Mouse (Mus musculus): ENCODE measurements at regions not wholly inside any gene's neighbourhood (a gene's known extent, or its start where the extent isn't known, plus 50 kb on each side); places are given as distances from the start of the nearest gene placed in this dataset.
A peak's percentile ranks its signal among the peaks of the same experiment; 100 is the strongest.

DNA sequence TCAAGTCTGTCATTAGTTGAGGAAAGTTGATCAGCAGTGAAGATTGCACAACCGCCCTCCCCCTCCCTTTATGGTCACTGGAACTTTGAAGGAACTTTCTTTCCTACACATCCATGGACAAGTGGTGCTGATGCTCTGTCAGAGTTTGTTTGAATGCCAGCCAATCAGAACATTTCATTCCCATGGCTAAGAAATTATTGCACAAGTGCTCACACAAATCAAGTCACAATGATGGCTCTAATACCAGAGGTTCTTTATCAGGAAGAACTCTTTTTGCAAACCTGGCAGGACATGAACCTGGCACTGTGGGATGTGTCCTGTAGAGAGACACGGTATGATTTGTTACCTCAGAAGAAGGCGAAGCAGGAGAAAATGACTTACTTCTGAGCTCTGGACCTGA, 54.3 kb upstream of the Spry2 start:
- Histone ChIP-seq H3K9ac (replicated peaks; ENCODE audit: low read length) (no peak overlapping the region), H3K27ac (no peak overlapping the region), H3K4me1 (ENCODE audit: insufficient read depth, low read length) (no peaks in the 10 kb centered on the region), H3K36me3 (ENCODE audit: insufficient read depth, low read length) (no peaks in the 10 kb centered on the region), H3K9me3 (ENCODE audit: low read length) (no peaks in the 10 kb centered on the region), H3K27me3 (ENCODE audit: insufficient read depth, low read length) (no peaks in the 10 kb centered on the region), H3K4me2 (ENCODE audit: low read depth, low read length) (no peak overlapping the region), H3K4me3 (ENCODE audit: low read length) (no peak overlapping the region)
- WGBS, result 92% methylated on average over 3 of the region's 3 CpGs
- no peak for DNase-seq (ENCODE audit: low spot score)
- no peak for ATAC-seq
- TF ChIP-seq CTCF (IDR thresholded peaks at IDR 0.05; ENCODE audit: low read depth), result no peak

DNA sequence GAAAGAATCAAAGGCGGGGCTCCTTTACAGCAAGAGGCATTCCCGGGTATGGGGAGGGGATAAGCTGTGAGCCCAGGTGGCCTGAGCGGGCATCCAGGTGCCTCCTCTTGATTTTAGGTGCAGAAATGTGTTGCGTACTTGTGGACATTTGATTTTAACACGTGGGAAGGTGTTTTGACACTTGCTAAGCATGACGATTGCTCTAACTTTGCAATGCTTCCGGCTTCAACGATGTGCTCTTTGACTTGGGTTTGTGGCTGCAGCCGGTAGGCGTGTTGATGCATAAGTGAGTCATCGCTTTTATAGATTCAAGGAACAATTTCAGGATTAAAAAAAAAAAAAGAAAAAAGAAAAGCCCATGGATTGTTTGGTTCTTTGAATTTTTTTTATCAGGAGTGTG, 58.5 kb upstream of the Spry2 start:
- WGBS, result 94% methylated on average over 11 of the region's 11 CpGs
- H3K27ac ChIP-seq, result no peak overlapping the region
- ATAC-seq (no peak), DNase-seq (ENCODE audit: low spot score) (no peak)
- H3K4me1 ChIP-seq (ENCODE audit: insufficient read depth, low read length), result no peaks in the 10 kb centered on the region
- H3K4me2 ChIP-seq (ENCODE audit: low read depth, low read length), result no peak overlapping the region
- TF ChIP-seq CTCF (IDR thresholded peaks at IDR 0.05; ENCODE audit: low read depth), result no peak
- no peaks in the 10 kb centered on the region for H3K27me3 ChIP-seq (ENCODE audit: insufficient read depth, low read length)
- H3K9me3 ChIP-seq (ENCODE audit: low read length), result no peaks in the 10 kb centered on the region
- no peaks in the 10 kb centered on the region for H3K36me3 ChIP-seq (ENCODE audit: insufficient read depth, low read length)
- no peak overlapping the region for H3K4me3 ChIP-seq (ENCODE audit: low read length)
- H3K9ac ChIP-seq (replicated peaks; ENCODE audit: low read length), result no peak overlapping the region

GRCm38 (mm10) chr14:105956796-105957195, 60.2 kb upstream of the Spry2 start:
- Histone ChIP-seq H3K9me3 (ENCODE audit: low read length) (no peaks in the 10 kb centered on the region), H3K9ac (replicated peaks; ENCODE audit: low read length) (no peak overlapping the region), H3K27me3 (ENCODE audit: insufficient read depth, low read length) (no peaks in the 10 kb centered on the region), H3K4me3 (ENCODE audit: low read length) (no peak overlapping the region), H3K4me1 (ENCODE audit: insufficient read depth, low read length) (no peaks in the 10 kb centered on the region), H3K4me2 (ENCODE audit: low read depth, low read length) (no peak overlapping the region), H3K36me3 (ENCODE audit: insufficient read depth, low read length) (no peaks in the 10 kb centered on the region), H3K27ac (no peak overlapping the region)
- no peak for TF ChIP-seq CTCF (IDR thresholded peaks at IDR 0.05; ENCODE audit: low read depth)
- WGBS, result 67% methylated on average over 4 of the region's 4 CpGs
- DNase-seq (ENCODE audit: low spot score) (no peak), ATAC-seq (no peak)

- H3K4me2 ChIP-seq (ENCODE audit: low read depth, low read length), result no peak overlapping the region
- H3K9me3 ChIP-seq (ENCODE audit: low read length), result no peaks in the 10 kb centered on the region
- H3K4me3 ChIP-seq (ENCODE audit: low read length), result no peak overlapping the region
- no peaks in the 10 kb centered on the region for H3K27me3 ChIP-seq (ENCODE audit: insufficient read depth, low read length)
- H3K9ac ChIP-seq (replicated peaks; ENCODE audit: low read length), result no peak overlapping the region
- no peaks in the 10 kb centered on the region for H3K36me3 ChIP-seq (ENCODE audit: insufficient read depth, low read length)
- no peak for ATAC-seq
- DNase-seq (ENCODE audit: low spot score), result no peak
- TF ChIP-seq CTCF (IDR thresholded peaks at IDR 0.05; ENCODE audit: low read depth), result no peak
- H3K27ac ChIP-seq, result no peak overlapping the region
- no peaks in the 10 kb centered on the region for H3K4me1 ChIP-seq (ENCODE audit: insufficient read depth, low read length)
- 87% methylated on average over 7 of the region's 7 CpGs for WGBS
Measured at GRCm38 (mm10) chr14:105958005-105958404, 61.4 kb upstream of the Spry2 start.

- no peak overlapping the region; the same call in 1 of the 2 replicates for H3K4me2 ChIP-seq (ENCODE audit: low read depth, low read length)
- ATAC-seq (no peak), DNase-seq (ENCODE audit: low spot score) (peak; percentile 25)
- no peaks in the 10 kb centered on the region for H3K9me3 ChIP-seq (ENCODE audit: low read length)
- no peaks in the 10 kb centered on the region for H3K36me3 ChIP-seq (ENCODE audit: insufficient read depth, low read length)
- H3K4me1 ChIP-seq (ENCODE audit: insufficient read depth, low read length), result no peaks in the 10 kb centered on the region
- WGBS, result 59% methylated on average over 15 of the region's 15 CpGs
- no peaks in the 10 kb centered on the region for H3K27me3 ChIP-seq (ENCODE audit: insufficient read depth, low read length)
- no peak overlapping the region for H3K4me3 ChIP-seq (ENCODE audit: low read length)
- H3K27ac ChIP-seq, result no peak overlapping the region
- no peak overlapping the region for H3K9ac ChIP-seq (replicated peaks; ENCODE audit: low read length)
- TF ChIP-seq CTCF (IDR thresholded peaks at IDR 0.05; ENCODE audit: low read depth), result no peak
Measured at GRCm38 (mm10) chr14:105979544-105980323, 83.1 kb upstream of the Spry2 start.

- Histone ChIP-seq H3K4me2 (ENCODE audit: low read depth, low read length) (no peak overlapping the region), H3K36me3 (ENCODE audit: insufficient read depth, low read length) (no peaks in the 10 kb centered on the region), H3K4me3 (ENCODE audit: low read length) (no peak overlapping the region), H3K9me3 (ENCODE audit: low read length) (no peaks in the 10 kb centered on the region), H3K4me1 (ENCODE audit: insufficient read depth, low read length) (no peaks in the 10 kb centered on the region), H3K27ac (no peak overlapping the region), H3K27me3 (ENCODE audit: insufficient read depth, low read length) (no peaks in the 10 kb centered on the region), H3K9ac (replicated peaks; ENCODE audit: low read length) (no peak overlapping the region)
- ATAC-seq, result no peak
- WGBS, result 31% methylated on average over 5 of the region's 5 CpGs
- no peak for TF ChIP-seq CTCF (IDR thresholded peaks at IDR 0.05; ENCODE audit: low read depth)
- DNase-seq (ENCODE audit: low spot score), result no peak
Measured at GRCm38 (mm10) chr14:105980324-105980680, 83.7 kb upstream of the Spry2 start.

DNA sequence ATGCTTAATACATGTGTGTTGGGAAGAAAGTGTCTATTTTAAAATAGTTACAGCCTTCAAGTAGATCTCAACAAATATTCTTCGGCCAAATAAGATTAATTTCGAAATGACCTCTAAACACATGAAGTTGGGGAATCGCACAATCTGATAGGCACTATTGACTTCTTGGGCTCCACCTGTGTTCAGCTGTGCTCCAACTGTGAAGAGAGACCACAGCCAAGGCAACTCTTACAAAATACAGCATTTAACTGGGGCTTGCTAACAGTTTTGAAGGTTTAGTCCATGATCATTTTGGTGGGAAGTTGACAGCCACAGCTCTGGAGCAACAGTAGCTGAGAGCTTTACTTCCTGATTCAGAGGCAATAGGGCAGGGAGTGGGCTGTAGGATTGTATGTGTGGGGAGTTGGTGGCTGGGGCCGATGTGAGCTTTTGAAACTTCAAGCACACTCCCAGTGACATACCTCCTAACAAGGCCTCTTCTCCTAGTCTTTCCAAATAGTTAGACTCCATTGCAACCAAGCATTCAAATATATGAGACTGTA, 90.8 kb upstream of the Spry2 start:
- Histone ChIP-seq H3K4me1 (ENCODE audit: insufficient read depth, low read length) (no peaks in the 10 kb centered on the region), H3K27me3 (ENCODE audit: insufficient read depth, low read length) (no peaks in the 10 kb centered on the region), H3K36me3 (ENCODE audit: insufficient read depth, low read length) (no peaks in the 10 kb centered on the region), H3K4me3 (ENCODE audit: low read length) (no peak overlapping the region), H3K9ac (replicated peaks; ENCODE audit: low read length) (no peak overlapping the region), H3K9me3 (ENCODE audit: low read length) (no peaks in the 10 kb centered on the region), H3K4me2 (ENCODE audit: low read depth, low read length) (no peak overlapping the region), H3K27ac (no peak overlapping the region)
- ATAC-seq (no peak), DNase-seq (ENCODE audit: low spot score) (no peak)
- 92% methylated on average over 4 of the region's 4 CpGs for WGBS
- no peak for TF ChIP-seq CTCF (IDR thresholded peaks at IDR 0.05; ENCODE audit: low read depth)

Measured in hindbrain, postnatal 0 days (tissue).